Mouse (Mus musculus) heart, embryonic 15.5 days (tissue): Measurements from ENCODE around the gene Cramp1l. TPM values are rescaled to one million over a fixed set of nuclear protein-coding genes. Genes with fewer than 3 reads are reported as not detected.

ENCODE experiments used
- ATAC-seq: fragments of 200-750 bp; cut with Nextera tagmentation; replicated peaks from 2 replicates; pipeline ENCODE4 v1.8.0; 2017; ENCODE audit warnings: low read depth, moderate TSS enrichment; ENCODE audit not compliant: insufficient number of reproducible peaks, insufficient read depth, low FRiP score
- H3K27ac ChIP-seq: fragments of 300-500 bp; sonication (generic); 2 replicates; pipeline ENCODE4 v1.5.1; 2015; ENCODE audit warnings: mild to moderate bottlenecking, inconsistent platforms
- H3K27me3 ChIP-seq: fragments of 300-500 bp; sonication (generic); 2 replicates; pipeline ENCODE4 v1.6.1; 2015; ENCODE audit warnings: inconsistent platforms
- H3K36me3 ChIP-seq: fragments of 300-500 bp; sonication (generic); 2 replicates; pipeline ENCODE4 v1.6.1; 2015; ENCODE audit warnings: mild to moderate bottlenecking, inconsistent platforms
- H3K4me1 ChIP-seq: fragments of 300-500 bp; sonication (generic); replicated peaks from 2 replicates; pipeline ENCODE4 v1.6.1; 2015; ENCODE audit warnings: inconsistent platforms
- H3K4me2 ChIP-seq: fragments of 300-500 bp; sonication (generic); 2 replicates; pipeline ENCODE4 v1.6.1; 2015; ENCODE audit warnings: inconsistent platforms, mild to moderate bottlenecking, moderate library complexity
- H3K4me3 ChIP-seq: fragments of 300-500 bp; sonication (generic); 2 replicates; pipeline ENCODE4 v1.5.1; 2015; ENCODE audit warnings: mild to moderate bottlenecking, inconsistent platforms
- H3K9ac ChIP-seq: fragments of 300-500 bp; sonication (generic); 2 replicates; pipeline ENCODE4 v1.6.1; 2015; ENCODE audit warnings: mild to moderate bottlenecking, inconsistent platforms
- H3K9me3 ChIP-seq: fragments of 300-500 bp; sonication (generic); replicated peaks from 2 replicates; pipeline ENCODE4 v1.6.1; 2016; ENCODE audit warnings: inconsistent platforms
- WGBS: fragments of 180-500 bp; shearing (Covaris S2); methylation state at CpG from one replicate; pipeline ENCODE4 v1.1.7; 2015; ENCODE audit warnings: mixed read lengths; 5-methylcytosine and 5-hydroxymethylcytosine counted together
- polyA plus RNA-seq: library from polyadenylated mRNA; unstranded; fragments of >200 nt; fragmentation: Nextera tagmentation; extraction: Ambion mirVana; gene quantifications from 2 replicates; pipeline ENCODE4 v1.2.1, GENCODE M21; 2015

The Cramp1l gene
- 4.1 and 6.3 TPM in 2 replicates for polyA plus RNA-seq

GRCm38 (mm10) chr17:25015655-25016291 lies at the start of gene Cramp1l, which contains the start of gene Ift140:
Gene Cramp1l (minus strand): TSS chr17:25015788.
Gene Ift140 (plus strand): TSS chr17:25016085.
- H3K4me2 ChIP-seq: peak within 1 kb of the TSS; percentile 96
- H3K36me3 ChIP-seq: peaks cover 15% of the 10 kb centered on the region
- peak; percentile 98 for ATAC-seq
- under 1% methylated on average over 62 of the region's 62 CpGs for WGBS
- peak within 1 kb of the TSS; percentile 96 for H3K4me3 ChIP-seq
- no peaks in the 10 kb centered on the region for H3K27me3 ChIP-seq
- H3K9ac ChIP-seq: peak within 1 kb of the TSS; percentile 92
- H3K4me1 ChIP-seq: peaks cover 21% of the 10 kb centered on the region
- H3K27ac ChIP-seq: peak within 1 kb of the TSS; percentile 87
- H3K9me3 ChIP-seq: no peaks in the 10 kb centered on the region

- H3K9me3 ChIP-seq: no peaks in the 10 kb centered on the region
- H3K27ac ChIP-seq: peak overlapping the region; percentile 79
- no peak overlapping the region for H3K4me3 ChIP-seq
- H3K4me1 ChIP-seq: peaks cover 44% of the 10 kb centered on the region
- H3K36me3 ChIP-seq: peaks cover 7% of the 10 kb centered on the region; the same call in 1 of the 2 replicates
- H3K4me2 ChIP-seq: no peak overlapping the region
- no peak overlapping the region for H3K9ac ChIP-seq
- no peak for ATAC-seq
- WGBS: 74% methylated on average over 3 of the region's 3 CpGs
- H3K27me3 ChIP-seq: no peaks in the 10 kb centered on the region
These were observed 49.6 kb upstream of the Cramp1l start for GRCm38 (mm10) chr17:25065189-25065588.

- H3K4me3 ChIP-seq: no peak overlapping the region
- WGBS: 35% methylated on average over 9 of the region's 9 CpGs
- ATAC-seq: peak; percentile 85
These were observed 48.8 kb upstream of the Cramp1l start for GRCm38 (mm10) chr17:25064351-25064750.

GRCm38 (mm10) chr17:25063872-25064271 lies 48.3 kb upstream of the Cramp1l start:
- Histone ChIP-seq H3K27me3 (no peaks in the 10 kb centered on the region), H3K4me3 (no peak overlapping the region), H3K4me2 (peak overlapping the region; percentile 5; the same call in 1 of the 2 replicates), H3K4me1 (peaks cover 39% of the 10 kb centered on the region), H3K27ac (peak overlapping the region; percentile 79), H3K36me3 (peaks cover 13% of the 10 kb centered on the region; the same call in 1 of the 2 replicates), H3K9ac (no peak overlapping the region), H3K9me3 (no peaks in the 10 kb centered on the region)
- ATAC-seq: peak; percentile 41; the same call in 1 of the 2 replicates
- 32% methylated on average over 12 of the region's 12 CpGs for WGBS

More at GRCm38 (mm10) chr17:25064351-25064750, 48.8 kb upstream of the Cramp1l start:
- no peaks in the 10 kb centered on the region for H3K9me3 ChIP-seq
- peak overlapping the region; percentile 79 for H3K27ac ChIP-seq
- H3K4me2 ChIP-seq: peak overlapping the region; percentile 5; the same call in 1 of the 2 replicates
- H3K36me3 ChIP-seq: peaks cover 13% of the 10 kb centered on the region; the same call in 1 of the 2 replicates
- no peak overlapping the region for H3K9ac ChIP-seq
- H3K27me3 ChIP-seq: no peaks in the 10 kb centered on the region
- H3K4me1 ChIP-seq: peaks cover 40% of the 10 kb centered on the region

GRCm38 (mm10) chr17:25063261-25063660 lies 47.7 kb upstream of the Cramp1l start:
- no peak overlapping the region for H3K4me3 ChIP-seq
- peaks cover 34% of the 10 kb centered on the region for H3K4me1 ChIP-seq
- peaks cover 13% of the 10 kb centered on the region; the same call in 1 of the 2 replicates for H3K36me3 ChIP-seq
- H3K27me3 ChIP-seq: no peaks in the 10 kb centered on the region
- 88% methylated on average over 4 of the region's 4 CpGs for WGBS
- H3K27ac ChIP-seq: peak overlapping the region; percentile 79; the same call in 1 of the 2 replicates
- H3K9ac ChIP-seq: no peak overlapping the region
- no peaks in the 10 kb centered on the region for H3K9me3 ChIP-seq
- ATAC-seq: no peak
- no peak overlapping the region for H3K4me2 ChIP-seq

- ATAC-seq: no peak
- Histone ChIP-seq H3K27me3 (no peaks in the 10 kb centered on the region), H3K4me1 (no peaks in the 10 kb centered on the region), H3K9ac (no peak overlapping the region), H3K27ac (no peak overlapping the region), H3K4me3 (no peak overlapping the region), H3K36me3 (peaks cover 28% of the 10 kb centered on the region; the same call in 1 of the 2 replicates), H3K9me3 (no peaks in the 10 kb centered on the region), H3K4me2 (no peak overlapping the region)
- 82% methylated on average over 6 of the region's 6 CpGs for WGBS
These were observed 41.5 kb upstream of the Cramp1l start for GRCm38 (mm10) chr17:25057041-25057440.

GRCm38 (mm10) chr17:25053274-25053673 lies 37.7 kb upstream of the Cramp1l start:
- WGBS: 77% methylated on average over 9 of the region's 9 CpGs
- no peak overlapping the region for H3K4me3 ChIP-seq
- peaks cover 21% of the 10 kb centered on the region; the same call in 1 of the 2 replicates for H3K36me3 ChIP-seq
- H3K4me2 ChIP-seq: no peak overlapping the region
- H3K27ac ChIP-seq: no peak overlapping the region
- no peaks in the 10 kb centered on the region for H3K4me1 ChIP-seq
- H3K9ac ChIP-seq: no peak overlapping the region
- no peaks in the 10 kb centered on the region for H3K9me3 ChIP-seq
- no peaks in the 10 kb centered on the region for H3K27me3 ChIP-seq
- no peak for ATAC-seq

- 63% methylated on average over 6 of the region's 6 CpGs for WGBS
- no peak for ATAC-seq
- Histone ChIP-seq H3K4me3 (no peak overlapping the region), H3K4me2 (no peak overlapping the region), H3K9me3 (no peaks in the 10 kb centered on the region), H3K9ac (no peak overlapping the region), H3K27me3 (no peaks in the 10 kb centered on the region), H3K4me1 (no peaks in the 10 kb centered on the region), H3K27ac (no peak overlapping the region), H3K36me3 (0 out of 2 replicates have a peak, but pooled peaks cover 7% of the 10 kb centered on the region)
These were observed 31.6 kb upstream of the Cramp1l start for GRCm38 (mm10) chr17:25047143-25047542.

- Histone ChIP-seq H3K27me3 (no peaks in the 10 kb centered on the region), H3K4me2 (no peak overlapping the region), H3K4me3 (no peak overlapping the region), H3K27ac (no peak overlapping the region), H3K9me3 (no peaks in the 10 kb centered on the region), H3K4me1 (no peaks in the 10 kb centered on the region), H3K36me3 (0 out of 2 replicates have a peak, but pooled peaks cover 3% of the 10 kb centered on the region), H3K9ac (no peak overlapping the region)
- WGBS: 84% methylated on average over 4 of the region's 4 CpGs
- no peak for ATAC-seq
These were observed 29.7 kb upstream of the Cramp1l start for GRCm38 (mm10) chr17:25045281-25045680.

- ATAC-seq: no peak
- H3K9me3 ChIP-seq: no peaks in the 10 kb centered on the region
- H3K36me3 ChIP-seq: 0 out of 2 replicates have a peak, but pooled peaks cover 3% of the 10 kb centered on the region
- 64% methylated on average over 7 of the region's 7 CpGs for WGBS
- no peak overlapping the region for H3K4me2 ChIP-seq
- H3K9ac ChIP-seq: no peak overlapping the region
- H3K27me3 ChIP-seq: no peaks in the 10 kb centered on the region
- no peak overlapping the region for H3K4me3 ChIP-seq
- H3K27ac ChIP-seq: no peak overlapping the region
- no peaks in the 10 kb centered on the region for H3K4me1 ChIP-seq
These were observed 29.3 kb upstream of the Cramp1l start for GRCm38 (mm10) chr17:25044879-25045278.

- Histone ChIP-seq H3K27ac (no peak overlapping the region), H3K9ac (no peak overlapping the region), H3K27me3 (no peaks in the 10 kb centered on the region), H3K4me2 (no peak overlapping the region), H3K4me3 (no peak overlapping the region), H3K36me3 (peaks cover 37% of the 10 kb centered on the region; the same call in 1 of the 2 replicates), H3K9me3 (no peaks in the 10 kb centered on the region), H3K4me1 (no peaks in the 10 kb centered on the region)
- no peak for ATAC-seq
- 43% methylated on average over 4 of the region's 4 CpGs for WGBS
These were observed 20.6 kb upstream of the Cramp1l start for GRCm38 (mm10) chr17:25036183-25036582.
